Mouse (Mus musculus): ENCODE data around the gene Slc10a7. TPM values are rescaled to one million over a fixed set of nuclear protein-coding genes. Genes with fewer than 3 reads are reported as not detected.

The Slc10a7 gene
- total RNA-seq, 2 experiments from 2014 or later = 15.8 to 24.0 TPM

- no peak for DNase-seq
Observed at GRCm38 (mm10) chr8:78623972-78624371, 114.8 kb downstream of the Slc10a7 start.

GRCm38 (mm10) chr8:78624738-78625442, 115.7 kb downstream of the Slc10a7 start:
- DNase-seq = no peak

- DNase-seq = no peak
Observed at GRCm38 (mm10) chr8:78626632-78627031, 117.5 kb downstream of the Slc10a7 start.

- DNase-seq = no peak
Observed at GRCm38 (mm10) chr8:78627793-78628192, 118.6 kb downstream of the Slc10a7 start.

- DNase-seq = no peak
Observed at GRCm38 (mm10) chr8:78630414-78631164, 121.4 kb downstream of the Slc10a7 start.

- no peak for DNase-seq
Observed at GRCm38 (mm10) chr8:78633012-78633411, 123.9 kb downstream of the Slc10a7 start.

- no peak for DNase-seq
Observed at GRCm38 (mm10) chr8:78634018-78634417, 124.9 kb downstream of the Slc10a7 start.

- DNase-seq = no peak
Observed at GRCm38 (mm10) chr8:78634523-78635240, 125.5 kb downstream of the Slc10a7 start.

- DNase-seq = no peak
Observed at GRCm38 (mm10) chr8:78635241-78635771, 126.2 kb downstream of the Slc10a7 start.

- DNase-seq = no peak
Observed at GRCm38 (mm10) chr8:78641919-78642318, 132.8 kb downstream of the Slc10a7 start.

GRCm38 (mm10) chr8:78642376-78642775, 133.2 kb downstream of the Slc10a7 start:
- no peak for DNase-seq

GRCm38 (mm10) chr8:78647000-78647656, 138.0 kb downstream of the Slc10a7 start:
- DNase-seq = peak in 1 of 2 experiments; percentile 22

- DNase-seq = no peak
Observed at GRCm38 (mm10) chr8:78647846-78648245, 138.7 kb downstream of the Slc10a7 start.

- DNase-seq = peak; percentile 79 to 87
Observed at GRCm38 (mm10) chr8:78648918-78649317, 139.8 kb downstream of the Slc10a7 start.

- no peak for DNase-seq
Observed at GRCm38 (mm10) chr8:78651670-78652069, 142.5 kb downstream of the Slc10a7 start.

- DNase-seq = no peak
Observed at GRCm38 (mm10) chr8:78655351-78656045, 146.4 kb downstream of the Slc10a7 start.

GRCm38 (mm10) chr8:78656700-78657370, 147.7 kb downstream of the Slc10a7 start:
- no peak for DNase-seq

- DNase-seq = no peak
Observed at GRCm38 (mm10) chr8:78658172-78658571, 149.0 kb downstream of the Slc10a7 start.

GRCm38 (mm10) chr8:78659617-78660187, 150.6 kb downstream of the Slc10a7 start:
- no peak for DNase-seq

- DNase-seq = no peak
Observed at GRCm38 (mm10) chr8:78664306-78664940, 155.3 kb downstream of the Slc10a7 start.

Data from adrenal gland, postnatal 36 days (tissue).